Mouse (Mus musculus) liver, postnatal 0 days (tissue): ENCODE results near the gene Faah. TPM values are rescaled to one million over a fixed set of nuclear protein-coding genes. Genes with fewer than 3 reads are reported as not detected.

ENCODE experiments used
- ATAC-seq: fragments of 200-750 bp; cut with Nextera tagmentation; 2 replicates; pipeline ENCODE4 v1.8.0; 2017; ENCODE audit warnings: mild to moderate bottlenecking, moderate library complexity
- DNase-seq: peaks from one replicate; pipeline ENCODE4 v3.0.0-alpha.2; 2016
- H3K27ac ChIP-seq: fragments of 300-500 bp; sonication (generic); 2 replicates; pipeline ENCODE4 v1.5.1; 2014; ENCODE audit warnings: antibody characterized with exemption, moderate library complexity, mild to moderate bottlenecking, low read depth
- H3K27me3 ChIP-seq: fragments of 300-500 bp; sonication (generic); 2 replicates; pipeline ENCODE4 v1.6.1; 2014; ENCODE audit warnings: low read length, control low read depth, mixed read lengths; ENCODE audit not compliant: insufficient read depth
- H3K36me3 ChIP-seq: fragments of 300-500 bp; sonication (generic); replicated peaks from 2 replicates; pipeline ENCODE4 v1.6.1; 2014; ENCODE audit warnings: mild to moderate bottlenecking, control low read depth, low read length, moderate library complexity, mixed read lengths; ENCODE audit not compliant: insufficient read depth
- H3K4me1 ChIP-seq: fragments of 300-500 bp; sonication (generic); 2 replicates; pipeline ENCODE4 v1.6.1; 2014; ENCODE audit warnings: antibody characterized with exemption, mild to moderate bottlenecking, control low read depth; ENCODE audit not compliant: insufficient read depth
- H3K4me2 ChIP-seq: fragments of 300-500 bp; sonication (generic); 2 replicates; pipeline ENCODE4 v1.6.1; 2014; ENCODE audit warnings: low read depth, mild to moderate bottlenecking, low read length, moderate library complexity, mixed read lengths
- H3K4me3 ChIP-seq: fragments of 300-500 bp; sonication (generic); 2 replicates; pipeline ENCODE4 v1.5.1; 2014; ENCODE audit warnings: low read depth, low read length
- H3K9ac ChIP-seq: fragments of 300-500 bp; sonication (generic); replicated peaks from 2 replicates; pipeline ENCODE4 v1.6.1; 2014; ENCODE audit warnings: mild to moderate bottlenecking, moderate library complexity
- H3K9me3 ChIP-seq: fragments of 300-500 bp; sonication (generic); 2 replicates; pipeline ENCODE4 v1.6.1; 2016; ENCODE audit warnings: mild to moderate bottlenecking, control low read depth, low read length, mixed read lengths
- CTCF ChIP-seq: sonication (generic); IDR thresholded peaks from 2 replicates; pipeline ENCODE4 v1.5.1; 2016; ENCODE audit warnings: antibody characterized with exemption, low read depth
- EP300 ChIP-seq: IDR thresholded peaks from 2 replicates; pipeline ENCODE4 v1.6.1; 2016; ENCODE audit warnings: antibody characterized with exemption, low read depth, mild to moderate bottlenecking
- WGBS: fragments of 180-500 bp; shearing (Covaris S2); extraction: QIAGEN DNeasy Blood & Tissue Kit; methylation state at CpG from one replicate; pipeline ENCODE4 v1.1.7; 2014; ENCODE audit not compliant: insufficient replicate concordance; 5-methylcytosine and 5-hydroxymethylcytosine counted together
- polyA plus RNA-seq: library from polyadenylated mRNA; unstranded; fragments of >200 nt; fragmentation: Nextera tagmentation; extraction: Ambion mirVana; gene quantifications from 2 replicates; pipeline ENCODE4 v1.2.1, GENCODE M21; 2015

The Faah gene
- polyA plus RNA-seq, 1 experiment from 2014 or later = 31.4 TPM

DNA sequence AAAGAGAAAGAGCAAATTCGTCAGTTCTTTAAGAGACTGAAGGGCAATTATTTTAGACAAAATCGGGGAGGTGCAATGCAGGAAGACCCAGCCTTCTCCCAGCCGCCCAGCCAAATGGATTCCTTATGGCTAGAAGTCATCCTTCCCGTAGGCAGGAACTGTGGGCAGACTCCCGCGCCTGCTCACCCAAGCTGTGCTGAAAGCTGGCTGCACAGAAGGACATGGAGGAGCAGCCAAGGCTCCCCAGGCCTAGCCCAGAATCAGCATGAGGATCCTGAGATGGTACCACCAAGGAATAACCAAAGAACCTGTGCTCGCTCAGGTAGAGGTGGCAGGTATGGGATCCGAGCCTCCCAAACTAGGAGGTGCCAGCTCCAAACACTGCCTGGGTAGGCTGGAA lies 1.7 kb downstream of the Faah start:
- Histone ChIP-seq H3K9ac (peak overlapping the region; percentile 53), H3K27ac (peak overlapping the region; percentile 94), H3K27me3 (peaks cover 23% of the 10 kb centered on the region), H3K4me1 (peaks cover 5% of the 10 kb centered on the region; the same call in 1 of the 2 replicates), H3K4me3 (peak overlapping the region; percentile 69), H3K36me3 (no peaks in the 10 kb centered on the region), H3K4me2 (peak overlapping the region; percentile 85), H3K9me3 (no peaks in the 10 kb centered on the region)
- DNase-seq (no peak), ATAC-seq (no peak)
- TF ChIP-seq EP300 (no peak), CTCF (no peak)
- WGBS = 60% methylated on average over 8 of the region's 8 CpGs

DNA sequence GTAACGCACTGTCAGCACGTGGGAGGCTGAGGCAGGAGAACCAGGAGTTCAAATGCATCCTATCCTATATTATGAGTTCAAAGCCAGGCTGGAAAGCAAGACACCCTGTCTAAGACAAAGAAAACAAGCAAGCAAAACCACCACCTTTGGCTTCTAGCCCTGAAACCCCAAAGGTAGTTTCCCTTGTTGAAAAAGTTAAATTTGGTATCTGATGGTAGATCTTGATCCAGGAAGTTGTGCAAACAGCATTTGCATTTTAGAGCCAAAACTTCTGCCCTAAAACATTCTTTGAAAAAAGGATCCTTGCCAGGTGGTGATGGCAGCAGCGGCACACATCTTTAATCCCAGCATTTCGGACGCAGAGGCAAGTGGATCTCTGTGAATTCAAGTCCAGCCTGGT lies 2.2 kb downstream of the Faah start:
- 77% methylated on average over 5 of the region's 5 CpGs for WGBS
- Histone ChIP-seq H3K4me3 (no peak overlapping the region), H3K9ac (no peak overlapping the region), H3K36me3 (no peaks in the 10 kb centered on the region), H3K4me1 (peaks cover 5% of the 10 kb centered on the region; the same call in 1 of the 2 replicates), H3K27ac (no peak overlapping the region), H3K4me2 (peak overlapping the region; percentile 85), H3K9me3 (no peaks in the 10 kb centered on the region), H3K27me3 (peaks cover 23% of the 10 kb centered on the region)
- TF ChIP-seq EP300 (no peak), CTCF (no peak)
- ATAC-seq (no peak), DNase-seq (no peak)

DNA sequence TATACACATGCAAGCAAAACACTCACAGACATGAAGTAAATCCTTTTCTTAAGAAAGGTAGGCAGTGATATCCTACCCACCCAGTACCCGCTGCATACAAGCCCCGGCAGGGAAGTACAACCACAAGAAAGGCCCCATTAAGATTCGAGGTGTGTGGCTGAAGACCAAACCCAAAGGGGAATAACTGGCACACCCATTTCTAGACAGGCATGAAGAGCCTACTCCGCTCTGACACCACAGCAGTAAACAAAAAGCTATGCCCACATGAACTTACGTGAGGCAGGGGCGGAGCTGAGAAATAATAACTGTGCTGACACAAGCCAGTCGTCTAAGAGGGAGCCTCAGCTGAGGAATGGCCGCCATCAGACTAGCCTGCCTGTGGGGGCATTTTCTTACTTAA lies 7.5 kb downstream of the Faah start:
- H3K9me3 ChIP-seq = no peaks in the 10 kb centered on the region
- no peak overlapping the region for H3K4me3 ChIP-seq
- TF ChIP-seq EP300 (no peak), CTCF (no peak)
- H3K27me3 ChIP-seq = no peaks in the 10 kb centered on the region
- H3K36me3 ChIP-seq = no peaks in the 10 kb centered on the region; the same call in 1 of the 2 replicates
- H3K9ac ChIP-seq = no peak overlapping the region
- DNase-seq = no peak
- H3K4me2 ChIP-seq = no peak overlapping the region
- ATAC-seq = no peak
- H3K27ac ChIP-seq = no peak overlapping the region
- peaks cover 3% of the 10 kb centered on the region; the same call in 1 of the 2 replicates for H3K4me1 ChIP-seq
- 65% methylated on average over 8 of the region's 8 CpGs for WGBS

DNA sequence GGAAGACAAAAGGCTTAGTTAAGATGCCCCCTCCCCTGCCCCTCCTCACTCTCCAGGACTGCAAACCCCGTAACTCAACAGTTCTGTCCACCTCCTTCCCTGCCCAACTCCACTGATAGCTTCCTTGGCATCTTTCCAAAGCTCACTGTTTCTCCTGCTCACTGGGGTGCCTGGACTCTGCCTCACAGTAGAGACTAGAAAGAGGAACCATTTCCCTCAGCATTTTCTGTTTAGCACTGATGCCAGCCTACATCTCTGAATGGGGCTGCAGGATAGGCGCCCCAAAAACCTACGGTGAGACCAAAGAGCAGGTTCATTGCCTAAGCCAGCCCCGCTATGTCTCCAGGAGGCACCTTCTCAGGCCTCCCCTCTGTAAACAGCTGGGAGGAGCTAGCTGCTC lies 16.5 kb downstream of the Faah start:
- Histone ChIP-seq H3K4me2 (no peak overlapping the region), H3K27ac (no peak overlapping the region), H3K27me3 (no peaks in the 10 kb centered on the region), H3K4me1 (peaks cover 8% of the 10 kb centered on the region; the same call in 1 of the 2 replicates), H3K4me3 (no peak overlapping the region), H3K36me3 (peaks cover 8% of the 10 kb centered on the region; the same call in 1 of the 2 replicates), H3K9me3 (no peaks in the 10 kb centered on the region), H3K9ac (no peak overlapping the region)
- no peak for TF ChIP-seq CTCF
- TF ChIP-seq EP300 = no peak
- DNase-seq (no peak), ATAC-seq (no peak)
- 54% methylated on average over 4 of the region's 4 CpGs for WGBS

DNA sequence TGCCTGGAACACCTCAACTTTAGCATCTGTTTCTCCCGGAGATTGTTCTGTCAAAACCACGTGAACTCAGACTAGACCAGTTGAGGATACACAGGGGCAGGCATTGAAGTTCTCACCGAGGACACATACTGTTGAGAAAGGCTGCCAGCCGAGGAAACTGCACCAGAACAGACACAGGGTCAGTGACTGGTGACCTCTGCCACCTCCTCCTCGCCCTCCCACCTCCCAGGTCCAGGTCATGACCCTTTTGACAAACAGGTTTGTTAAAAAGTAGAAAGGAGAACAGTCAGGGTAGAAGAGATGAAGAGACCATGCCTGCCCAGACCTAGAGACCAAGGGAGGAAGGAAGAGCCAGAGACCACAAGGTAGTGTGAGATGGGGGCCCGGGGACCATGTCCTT lies 17.1 kb downstream of the Faah start:
- no peak overlapping the region for H3K4me2 ChIP-seq
- H3K4me3 ChIP-seq = no peak overlapping the region
- H3K36me3 ChIP-seq = peaks cover 8% of the 10 kb centered on the region; the same call in 1 of the 2 replicates
- no peak overlapping the region for H3K9ac ChIP-seq
- peaks cover 8% of the 10 kb centered on the region; the same call in 1 of the 2 replicates for H3K4me1 ChIP-seq
- DNase-seq = no peak
- no peaks in the 10 kb centered on the region for H3K27me3 ChIP-seq
- no peak for TF ChIP-seq EP300
- no peak for TF ChIP-seq CTCF
- ATAC-seq = peak; percentile 6; the same call in 1 of the 2 replicates
- WGBS = 34% methylated on average over 6 of the region's 6 CpGs
- H3K9me3 ChIP-seq = no peaks in the 10 kb centered on the region
- H3K27ac ChIP-seq = no peak overlapping the region

DNA sequence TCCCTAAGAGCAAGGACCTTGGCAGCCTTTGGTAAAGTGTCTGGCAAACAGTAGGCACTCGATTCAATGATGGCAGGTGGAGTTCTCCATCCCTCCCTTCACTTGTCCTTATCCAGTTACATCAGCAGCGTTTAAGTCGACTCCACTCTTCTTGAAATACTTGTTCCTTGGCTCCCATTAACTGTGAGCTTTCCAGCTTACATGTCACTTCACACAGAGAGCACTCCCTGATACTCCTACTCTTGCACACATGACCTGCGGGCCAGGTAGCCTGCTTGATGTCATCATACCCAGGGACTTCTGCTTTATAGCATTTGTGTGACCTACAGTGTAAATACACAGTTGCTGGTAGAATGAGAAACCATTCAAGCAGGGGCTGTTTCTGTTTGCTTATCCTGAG lies 21.0 kb downstream of the Faah start:
- peak; percentile 74 for ATAC-seq
- no peak for DNase-seq
- WGBS = 57% methylated on average over 4 of the region's 4 CpGs
- H3K27ac ChIP-seq = no peak overlapping the region
- no peaks in the 10 kb centered on the region for H3K9me3 ChIP-seq
- no peak overlapping the region for H3K9ac ChIP-seq
- peaks cover 8% of the 10 kb centered on the region; the same call in 1 of the 2 replicates for H3K36me3 ChIP-seq
- H3K4me1 ChIP-seq = peaks cover 8% of the 10 kb centered on the region; the same call in 1 of the 2 replicates
- no peak overlapping the region for H3K4me3 ChIP-seq
- TF ChIP-seq CTCF (no peak), EP300 (no peak)
- H3K27me3 ChIP-seq = no peaks in the 10 kb centered on the region
- H3K4me2 ChIP-seq = no peak overlapping the region
